Mouse (Mus musculus): ENCODE results near the gene Cadm2.

Cadm2 gene

GRCm38 (mm10) chr16:67515549-67515948 lies 105.2 kb downstream of the Cadm2 start:
- no peak for DNase-seq (ENCODE audit: low read depth, low spot score)

GRCm38 (mm10) chr16:67509079-67509478 lies 111.6 kb downstream of the Cadm2 start:
- no peak for DNase-seq (ENCODE audit: low read depth, low spot score)

DNA sequence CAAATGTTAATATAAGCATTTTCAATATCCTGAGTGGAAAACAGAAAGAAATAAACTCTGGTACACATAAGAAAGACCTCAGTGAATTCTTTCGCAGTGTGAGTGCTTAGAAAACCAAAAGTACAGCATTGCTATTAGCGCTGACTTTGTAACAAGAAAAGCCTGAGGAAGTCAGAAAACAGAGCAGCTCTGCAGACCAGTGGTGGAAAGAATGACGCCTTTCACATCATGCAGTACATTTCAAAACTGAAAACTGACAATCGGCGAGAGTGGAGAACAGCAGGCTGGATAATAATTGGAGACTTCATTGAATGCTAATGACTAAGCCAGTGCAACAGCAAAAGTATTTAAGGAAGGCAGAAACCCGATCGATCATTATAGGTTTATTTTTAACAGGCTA lies 138.2 kb downstream of the Cadm2 start:
- DNase-seq (ENCODE audit: low read depth, low spot score) = no peak

DNA sequence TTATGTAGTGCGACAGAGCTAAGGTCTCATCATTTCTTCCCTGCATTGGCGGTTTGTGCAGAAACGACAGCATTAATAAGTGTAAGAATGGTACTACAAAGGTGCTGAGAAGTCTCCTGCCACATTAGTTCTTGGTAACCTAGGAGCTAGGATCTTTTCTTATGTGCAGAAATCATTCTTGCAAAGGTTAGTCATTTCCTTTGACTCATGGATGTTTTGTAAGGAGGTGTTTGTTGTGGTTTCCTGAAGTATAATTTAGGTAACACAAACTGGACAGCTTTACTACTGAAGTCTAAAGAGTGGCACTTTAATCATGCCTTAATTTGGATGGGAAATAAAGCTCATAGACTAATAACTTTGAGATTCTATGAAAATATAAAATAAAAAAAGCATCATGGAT lies 153.7 kb downstream of the Cadm2 start:
- DNase-seq (ENCODE audit: low read depth, low spot score) = no peak

GRCm38 (mm10) chr16:67436301-67436700 lies 184.4 kb downstream of the Cadm2 start:
- no peak for DNase-seq (ENCODE audit: low read depth, low spot score)

DNA sequence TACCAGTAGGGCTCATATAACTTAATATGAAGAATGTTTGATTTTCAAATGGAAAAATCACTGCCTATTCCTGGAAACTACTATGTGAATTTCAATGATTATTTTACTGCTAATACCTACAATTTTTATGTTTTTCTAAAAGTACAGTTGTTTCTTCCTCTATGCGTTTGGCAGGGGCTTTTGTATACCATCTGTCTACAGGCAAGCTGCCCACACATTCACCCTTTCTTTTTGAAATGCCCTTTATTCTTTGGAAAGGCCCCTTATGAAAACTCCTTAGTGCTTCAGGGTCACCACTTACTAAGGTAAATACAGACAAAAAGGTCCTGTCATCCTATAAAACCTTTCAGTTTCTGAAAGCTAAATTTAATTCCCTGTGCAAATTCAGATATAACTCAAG lies 195.3 kb downstream of the Cadm2 start:
- no peak for DNase-seq (ENCODE audit: low read depth, low spot score)

GRCm38 (mm10) chr16:67410926-67411325 lies 209.8 kb downstream of the Cadm2 start:
- no peak for DNase-seq (ENCODE audit: low read depth, low spot score)

GRCm38 (mm10) chr16:67410482-67410881 lies 210.2 kb downstream of the Cadm2 start:
- no peak for DNase-seq (ENCODE audit: low read depth, low spot score)

- no peak for DNase-seq (ENCODE audit: low read depth, low spot score)
Observed at GRCm38 (mm10) chr16:67367745-67368144, 253.0 kb downstream of the Cadm2 start.

DNA sequence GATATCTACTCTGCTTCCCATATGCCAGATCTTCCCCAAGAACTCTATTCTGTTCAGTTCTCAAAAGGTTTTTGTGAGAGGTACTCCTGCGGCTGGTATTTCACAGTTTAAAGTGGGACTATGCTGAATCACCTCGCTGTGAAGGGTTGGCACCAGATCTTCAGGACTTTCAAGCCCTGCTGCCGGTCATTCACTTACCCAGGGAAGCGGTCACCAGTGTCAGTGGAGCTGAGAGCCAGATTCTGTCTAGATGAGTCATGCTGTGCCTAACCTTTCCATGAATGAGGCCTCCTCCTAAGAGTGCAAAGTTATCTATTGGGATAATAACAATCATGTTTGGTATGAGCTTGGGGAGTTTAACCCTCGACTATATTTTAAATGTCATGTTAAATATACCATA lies 272.7 kb downstream of the Cadm2 start:
- no peak for DNase-seq (ENCODE audit: low read depth, low spot score)

- DNase-seq (ENCODE audit: low read depth, low spot score) = no peak
Observed at GRCm38 (mm10) chr16:67347561-67347960, 273.1 kb downstream of the Cadm2 start.

GRCm38 (mm10) chr16:67346621-67347290 lies 274.0 kb downstream of the Cadm2 start:
- no peak for DNase-seq (ENCODE audit: low read depth, low spot score)

DNA sequence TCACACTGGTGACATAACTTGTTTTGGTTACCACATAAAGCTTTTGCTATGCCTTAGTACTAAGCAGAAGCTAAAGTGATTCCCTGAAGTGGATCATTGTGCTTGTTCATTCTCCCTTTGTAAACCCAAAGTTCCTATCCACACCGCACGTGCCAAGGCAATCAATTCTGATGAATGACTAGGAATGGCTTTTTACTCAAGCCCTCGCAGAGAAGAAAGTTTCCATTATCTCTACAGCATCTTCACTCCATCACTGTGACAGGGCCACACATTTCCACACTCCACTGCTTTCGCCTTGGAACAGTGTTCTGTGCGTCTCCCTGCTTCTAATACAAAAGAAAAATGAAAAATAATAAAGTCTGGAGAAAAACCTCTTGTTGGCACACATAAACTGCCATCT lies 276.5 kb downstream of the Cadm2 start:
- no peak for DNase-seq (ENCODE audit: low read depth, low spot score)

- DNase-seq (ENCODE audit: low read depth, low spot score) = no peak
Observed at GRCm38 (mm10) chr16:67311033-67311432, 309.7 kb downstream of the Cadm2 start.

GRCm38 (mm10) chr16:67284664-67285063 lies 336.0 kb downstream of the Cadm2 start:
- DNase-seq (ENCODE audit: low read depth, low spot score) = no peak

DNA sequence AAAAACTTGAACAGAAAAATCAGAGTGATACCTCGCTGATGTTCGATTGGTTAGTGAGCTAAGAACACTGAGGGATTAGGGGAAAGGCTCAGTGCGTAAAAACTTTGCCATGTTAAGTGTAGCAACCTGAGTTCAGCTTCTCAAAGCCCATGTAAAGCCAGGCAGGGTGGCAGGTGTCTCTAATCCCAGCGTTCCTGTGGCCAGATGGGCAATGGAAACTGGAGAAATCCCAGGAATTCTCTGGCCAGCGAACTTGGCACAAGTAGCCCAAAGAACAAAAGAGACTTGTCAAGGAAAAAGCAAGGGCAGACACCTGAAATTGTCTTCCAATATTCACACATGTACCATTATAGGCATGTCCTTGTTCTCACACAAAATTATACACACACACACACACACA lies 377.1 kb downstream of the Cadm2 start:
- DNase-seq (ENCODE audit: low read depth, low spot score) = no peak

DNA sequence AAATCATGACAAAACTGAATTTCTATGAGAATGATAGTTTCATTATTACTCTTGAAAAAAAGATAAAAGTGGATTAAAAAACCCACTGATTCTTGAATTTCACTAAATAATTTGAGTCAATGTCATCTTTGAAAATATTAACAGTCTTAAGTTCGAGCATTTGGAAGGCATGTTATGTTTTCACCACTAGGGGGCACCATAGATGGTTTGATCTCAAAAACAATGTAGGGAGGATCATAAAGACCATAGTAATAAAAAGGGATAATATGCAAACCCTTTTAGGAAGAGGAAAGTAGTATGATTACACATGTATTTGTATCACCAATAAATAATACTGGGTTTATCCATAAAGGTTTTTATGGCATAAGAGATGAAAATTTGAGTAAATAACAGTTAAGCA lies 385.8 kb downstream of the Cadm2 start:
- no peak for DNase-seq (ENCODE audit: low read depth, low spot score)

DNA sequence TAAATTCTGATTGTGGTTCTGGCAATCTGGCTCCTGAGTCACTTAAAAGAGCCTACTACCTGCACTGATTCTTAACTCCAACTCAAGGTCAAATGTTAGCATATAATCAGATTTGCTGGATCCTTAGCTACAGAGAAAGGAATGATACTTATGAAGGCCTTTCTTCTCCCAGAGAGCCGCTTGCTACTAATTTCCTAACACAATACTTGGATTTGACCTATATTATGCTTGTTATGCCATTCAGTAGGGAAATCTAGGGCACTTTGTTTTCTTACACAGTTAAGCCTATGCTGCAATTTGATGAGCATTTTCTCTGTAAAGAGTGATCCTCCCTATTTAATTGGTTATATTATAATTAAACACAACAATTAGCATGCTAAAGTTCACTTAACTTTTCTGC lies 394.0 kb downstream of the Cadm2 start:
- no peak for DNase-seq (ENCODE audit: low read depth, low spot score)

GRCm38 (mm10) chr16:67203329-67203728 lies 417.4 kb downstream of the Cadm2 start:
- no peak for DNase-seq (ENCODE audit: low read depth, low spot score)

- no peak for DNase-seq (ENCODE audit: low read depth, low spot score)
Observed at GRCm38 (mm10) chr16:67192852-67193415, 427.8 kb downstream of the Cadm2 start.

GRCm38 (mm10) chr16:67192395-67192794 lies 428.3 kb downstream of the Cadm2 start:
- DNase-seq (ENCODE audit: low read depth, low spot score) = no peak

DNA sequence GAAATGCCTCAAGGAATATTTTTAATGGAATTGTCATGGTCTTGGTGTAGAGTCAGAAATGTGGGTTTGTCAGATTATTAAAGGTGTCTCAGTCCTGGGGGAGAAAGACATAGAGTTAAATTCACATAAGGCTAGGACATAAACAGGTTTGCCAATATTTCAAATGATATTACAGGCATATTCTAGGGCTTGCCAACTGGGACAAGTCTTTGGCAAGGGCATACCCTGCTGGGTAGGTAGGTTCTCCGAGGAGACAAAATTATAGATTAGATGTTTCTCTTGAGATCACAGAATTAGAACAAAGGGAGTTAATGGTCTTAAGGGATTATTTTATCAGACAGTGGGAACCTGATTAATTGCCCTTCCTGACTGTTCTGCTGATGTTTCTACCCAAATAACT lies 434.4 kb downstream of the Cadm2 start:
- DNase-seq (ENCODE audit: low read depth, low spot score) = no peak

GRCm38 (mm10) chr16:67182958-67183357 lies 437.8 kb downstream of the Cadm2 start:
- no peak for DNase-seq (ENCODE audit: low read depth, low spot score)

DNA sequence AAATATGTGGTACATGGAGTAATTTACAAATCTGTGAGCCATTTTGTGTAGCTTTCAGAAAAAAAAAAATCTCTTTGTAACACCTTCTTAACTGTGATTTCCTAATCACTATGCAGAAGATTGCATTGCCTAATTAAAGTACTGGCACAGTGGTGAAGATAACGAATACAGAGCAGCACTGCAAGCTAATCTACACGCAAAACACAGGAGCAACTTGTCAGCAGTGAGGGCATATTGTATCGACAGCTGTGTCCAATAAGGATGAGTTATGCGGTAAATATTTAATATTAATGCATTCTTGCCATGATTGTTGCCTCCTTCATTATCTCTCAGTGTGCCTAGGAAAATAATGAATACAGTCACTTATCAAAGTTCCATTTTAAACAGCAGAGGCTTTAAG lies 445.3 kb downstream of the Cadm2 start:
- no peak for DNase-seq (ENCODE audit: low read depth, low spot score)
